Comparison of ENCODE assay signal across 9 mouse cellular contexts in the genomic region with DNA sequence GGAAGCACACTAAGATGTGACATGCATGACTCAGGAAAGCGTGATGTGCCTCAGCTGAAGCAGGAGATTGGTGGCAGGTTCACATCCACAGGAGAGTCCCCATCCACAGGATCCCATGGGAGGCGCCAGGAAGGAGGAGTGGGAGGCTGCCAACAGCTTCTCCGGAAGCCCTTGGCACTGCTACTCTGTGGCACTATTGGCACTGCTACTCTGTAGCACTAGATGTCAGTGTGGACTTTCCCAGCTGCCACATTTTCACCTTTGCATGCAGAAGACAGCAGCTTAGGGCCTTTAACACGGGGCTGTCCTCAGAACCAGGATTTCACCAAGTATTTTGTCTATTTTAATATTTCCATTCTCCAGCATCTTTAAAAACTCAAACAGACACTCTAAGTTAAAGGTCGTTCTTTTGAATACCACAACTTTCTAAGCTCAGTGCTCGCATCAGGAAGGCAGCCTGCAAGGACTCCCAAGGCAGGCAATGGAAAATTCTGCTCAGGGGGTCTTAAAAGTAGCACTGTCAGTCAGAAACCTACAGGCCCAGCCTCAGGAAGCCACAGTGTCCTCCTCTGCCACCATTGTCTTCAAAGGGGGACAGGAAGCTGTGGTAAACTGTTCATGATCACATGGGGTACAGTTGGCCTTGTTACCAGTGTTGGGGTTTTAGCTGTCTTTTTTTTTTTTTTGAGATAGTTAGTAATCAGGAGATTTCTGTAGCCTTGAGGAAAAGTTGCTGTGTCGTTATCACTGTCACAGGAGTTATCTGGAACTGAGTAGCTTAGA. TPM values are rescaled to one million over a fixed set of nuclear protein-coding genes. Genes with fewer than 3 reads are reported as not detected.
DNase-seq lines count a peak whose midpoint lies in the region; ATAC-seq lines count a peak whose summit lies in the region.
"Had no signal": no experiment of that assay in that cellular context is flagged by ENCODE, and none has a peak within 500 bp of the region (broad histone marks: within the 10 kb centered on the region; RNA-seq: fewer than 3 reads in every experiment).

No protein-coding gene starts in this region.

- H3K4me3 ChIP-seq in forebrain, embryonic 13.5 days = no peak overlapping the region
- H3K4me3 ChIP-seq in forebrain, embryonic 12.5 days (replicated peaks) = no peak overlapping the region
- H3K4me3 ChIP-seq in forebrain, embryonic 16.5 days (replicated peaks; ENCODE audit: low read length) = no peak overlapping the region
- no peak overlapping the region for H3K4me3 ChIP-seq in kidney, embryonic 16.5 days (ENCODE audit: low read length)
- H3K4me3 ChIP-seq: lung, embryonic 15.5 days had no signal

- WGBS in forebrain, embryonic 13.5 days = 62% methylated on average over 7 of the region's 7 CpGs
- WGBS in forebrain, embryonic 12.5 days = 75% methylated on average over 7 of the region's 7 CpGs
- WGBS in forebrain, embryonic 16.5 days = 51% methylated on average over 7 of the region's 7 CpGs
- 65% methylated on average over 7 of the region's 7 CpGs for WGBS in kidney, embryonic 16.5 days

- H3K27ac ChIP-seq in forebrain, embryonic 13.5 days = no peak overlapping the region
- no peak overlapping the region for H3K27ac ChIP-seq in forebrain, embryonic 12.5 days
- peak overlapping the region; percentile 41; the same call in 1 of the 2 replicates for H3K27ac ChIP-seq in forebrain, embryonic 16.5 days (ENCODE audit: low read length)
- H3K27ac ChIP-seq in kidney, embryonic 16.5 days (ENCODE audit: low read length) = no peak overlapping the region
- H3K27ac ChIP-seq: lung, embryonic 15.5 days had no signal

- H3K9me3 ChIP-seq in forebrain, embryonic 13.5 days (replicated peaks) = no peaks in the 10 kb centered on the region
- H3K9me3 ChIP-seq in forebrain, embryonic 12.5 days = no peaks in the 10 kb centered on the region
- H3K9me3 ChIP-seq in forebrain, embryonic 16.5 days (ENCODE audit: control insufficient read depth, low read length) = no peaks in the 10 kb centered on the region
- no peaks in the 10 kb centered on the region for H3K9me3 ChIP-seq in kidney, embryonic 16.5 days (ENCODE audit: low read length)
- H3K9me3 ChIP-seq: lung, embryonic 15.5 days had no signal

- H3K4me2 ChIP-seq in forebrain, embryonic 13.5 days = no peak overlapping the region
- H3K4me2 ChIP-seq in forebrain, embryonic 12.5 days = no peak overlapping the region
- no peak overlapping the region for H3K4me2 ChIP-seq in forebrain, embryonic 16.5 days (ENCODE audit: low read length)
- H3K4me2 ChIP-seq in kidney, embryonic 16.5 days (replicated peaks; ENCODE audit: low read depth, low read length) = no peak overlapping the region
- H3K4me2 ChIP-seq: lung, embryonic 15.5 days had no signal

- H3K27me3 ChIP-seq in forebrain, embryonic 13.5 days = no peaks in the 10 kb centered on the region
- H3K27me3 ChIP-seq in forebrain, embryonic 12.5 days = no peaks in the 10 kb centered on the region; the same call in 1 of the 2 replicates
- no peaks in the 10 kb centered on the region for H3K27me3 ChIP-seq in forebrain, embryonic 16.5 days (replicated peaks; ENCODE audit: control insufficient read depth, insufficient read depth, low read length)
- no peaks in the 10 kb centered on the region for H3K27me3 ChIP-seq in kidney, embryonic 16.5 days (ENCODE audit: insufficient read depth, low read length)
- H3K27me3 ChIP-seq: lung, embryonic 15.5 days had no signal

- peak; percentile 41; the same call in 1 of the 2 replicates for ATAC-seq in forebrain, embryonic 13.5 days
- no peak for ATAC-seq in forebrain, embryonic 12.5 days (ENCODE audit: low FRiP score)
- peak; percentile 51 for ATAC-seq in forebrain, embryonic 16.5 days
- ATAC-seq in kidney, embryonic 16.5 days (ENCODE audit: low FRiP score, low TSS enrichment) = peak; percentile 63; the same call in 1 of the 2 replicates

- 0 out of 2 replicates have a peak, but pooled peaks cover 18% of the 10 kb centered on the region for H3K4me1 ChIP-seq in forebrain, embryonic 13.5 days
- H3K4me1 ChIP-seq in forebrain, embryonic 12.5 days = peaks cover 2% of the 10 kb centered on the region
- peaks cover 22% of the 10 kb centered on the region for H3K4me1 ChIP-seq in forebrain, embryonic 16.5 days (replicated peaks; ENCODE audit: control insufficient read depth, insufficient read depth, low read length)
- 0 out of 2 replicates have a peak, but pooled peaks cover 7% of the 10 kb centered on the region for H3K4me1 ChIP-seq in kidney, embryonic 16.5 days (ENCODE audit: insufficient read depth, low read length)

- H3K36me3 ChIP-seq in forebrain, embryonic 13.5 days (ENCODE audit: poor library complexity, severe bottlenecking) = no peaks in the 10 kb centered on the region
- no peaks in the 10 kb centered on the region for H3K36me3 ChIP-seq in forebrain, embryonic 12.5 days (replicated peaks)
- H3K36me3 ChIP-seq in forebrain, embryonic 16.5 days (ENCODE audit: control insufficient read depth, insufficient read depth) = no peaks in the 10 kb centered on the region
- no peaks in the 10 kb centered on the region for H3K36me3 ChIP-seq in kidney, embryonic 16.5 days (ENCODE audit: insufficient read depth, low read length)
- H3K36me3 ChIP-seq: lung, embryonic 15.5 days had no signal

- no peak overlapping the region for H3K9ac ChIP-seq in forebrain, embryonic 13.5 days
- H3K9ac ChIP-seq in forebrain, embryonic 12.5 days = no peak overlapping the region
- no peak overlapping the region for H3K9ac ChIP-seq in forebrain, embryonic 16.5 days (replicated peaks; ENCODE audit: low read depth, low read length)
- no peak overlapping the region for H3K9ac ChIP-seq in kidney, embryonic 16.5 days (replicated peaks; ENCODE audit: low read length)
- H3K9ac ChIP-seq: lung, embryonic 15.5 days had no signal

- peak; percentile 61 for DNase-seq in right cerebral cortex, adult 18-20 months
- DNase-seq in right cerebral cortex, postnatal 25 days = no peak
- DNase-seq in lung, postnatal 36 days = peak; percentile 74
- DNase-seq in thymus, postnatal 10 days (ENCODE audit: low spot score in 2 of 2) = peak; percentile 54 to 60

RNA-seq across cellular contexts. Expression of gene Znrf2, which starts 7.0 kb away (rescaled TPM):
- 9.9 and 11.3 TPM in 2 replicates for polyA plus RNA-seq in forebrain, embryonic 13.5 days (2015; fragmentation: Nextera tagmentation; extraction: Ambion mirVana)
- polyA plus RNA-seq in forebrain, embryonic 12.5 days (2016; fragmentation: Nextera tagmentation; extraction: Ambion mirVana) = 5.4 and 5.6 TPM in 2 replicates
- 19.5 and 23.2 TPM in 2 replicates for polyA plus RNA-seq in forebrain, embryonic 16.5 days (2015; fragmentation: Nextera tagmentation; extraction: Ambion mirVana)
- 4.1 and 4.4 TPM in 2 replicates for polyA plus RNA-seq in kidney, embryonic 16.5 days (2015; fragmentation: Nextera tagmentation; extraction: Ambion mirVana)
